Mouse (Mus musculus): ENCODE data around the gene Lrba. TPM values are rescaled to one million over a fixed set of nuclear protein-coding genes. Genes with fewer than 3 reads are reported as not detected.

Lrba gene
- polyA plus RNA-seq, 1 experiment from 2014 or later, result 8.8 TPM

- H3K36me3 ChIP-seq (ENCODE audit: control insufficient read depth, insufficient read depth), result no peaks in the 10 kb centered on the region; the same call in 1 of the 2 replicates
- H3K27me3 ChIP-seq (replicated peaks; ENCODE audit: control insufficient read depth, insufficient read depth, low read length), result no peaks in the 10 kb centered on the region
- no peak overlapping the region for H3K4me3 ChIP-seq (ENCODE audit: low read depth, low read length)
- ATAC-seq, result no peak
- H3K4me2 ChIP-seq (replicated peaks; ENCODE audit: low read depth), result peak overlapping the region; percentile 48
- peak overlapping the region; percentile 40; the same call in 1 of the 2 replicates for H3K9ac ChIP-seq (ENCODE audit: low read depth, low read length)
- 59% methylated on average over 7 of the region's 7 CpGs for WGBS
- TF ChIP-seq CTCF (IDR thresholded peaks at IDR 0.05; ENCODE audit: low read depth), result no peak
- H3K9me3 ChIP-seq (ENCODE audit: control insufficient read depth), result no peaks in the 10 kb centered on the region
- no peak overlapping the region for H3K27ac ChIP-seq (ENCODE audit: low read depth, low read length)
- H3K4me1 ChIP-seq (replicated peaks; ENCODE audit: control insufficient read depth, insufficient read depth, low read length), result no peaks in the 10 kb centered on the region
Measured at GRCm38 (mm10) chr3:86760474-86760873, 536.0 kb downstream of the Lrba start.

- WGBS, result 51% methylated on average over 9 of the region's 9 CpGs
- Histone ChIP-seq H3K4me2 (replicated peaks; ENCODE audit: low read depth) (no peak overlapping the region; the same call in 1 of the 2 replicates), H3K27ac (ENCODE audit: low read depth, low read length) (no peak overlapping the region), H3K36me3 (ENCODE audit: control insufficient read depth, insufficient read depth) (no peaks in the 10 kb centered on the region; the same call in 1 of the 2 replicates), H3K4me3 (ENCODE audit: low read depth, low read length) (no peak overlapping the region), H3K9me3 (ENCODE audit: control insufficient read depth) (no peaks in the 10 kb centered on the region), H3K9ac (ENCODE audit: low read depth, low read length) (no peak overlapping the region), H3K27me3 (replicated peaks; ENCODE audit: control insufficient read depth, insufficient read depth, low read length) (no peaks in the 10 kb centered on the region), H3K4me1 (replicated peaks; ENCODE audit: control insufficient read depth, insufficient read depth, low read length) (no peaks in the 10 kb centered on the region)
- peak; percentile 92 for TF ChIP-seq CTCF (IDR thresholded peaks at IDR 0.05; ENCODE audit: low read depth)
- no peak for ATAC-seq
Measured at GRCm38 (mm10) chr3:86761095-86762035, 536.9 kb downstream of the Lrba start.

GRCm38 (mm10) chr3:86762036-86762415 is 537.5 kb downstream of the Lrba start:
- no peak overlapping the region for H3K27ac ChIP-seq (ENCODE audit: low read depth, low read length)
- no peak overlapping the region for H3K4me2 ChIP-seq (replicated peaks; ENCODE audit: low read depth)
- no peaks in the 10 kb centered on the region for H3K9me3 ChIP-seq (ENCODE audit: control insufficient read depth)
- no peak overlapping the region for H3K4me3 ChIP-seq (ENCODE audit: low read depth, low read length)
- H3K9ac ChIP-seq (ENCODE audit: low read depth, low read length), result no peak overlapping the region
- no peaks in the 10 kb centered on the region for H3K27me3 ChIP-seq (replicated peaks; ENCODE audit: control insufficient read depth, insufficient read depth, low read length)
- TF ChIP-seq CTCF (IDR thresholded peaks at IDR 0.05; ENCODE audit: low read depth), result no peak
- no peaks in the 10 kb centered on the region for H3K4me1 ChIP-seq (replicated peaks; ENCODE audit: control insufficient read depth, insufficient read depth, low read length)
- WGBS, result 93% methylated on average over 6 of the region's 6 CpGs
- no peaks in the 10 kb centered on the region; the same call in 1 of the 2 replicates for H3K36me3 ChIP-seq (ENCODE audit: control insufficient read depth, insufficient read depth)
- no peak for ATAC-seq

- no peak overlapping the region for H3K27ac ChIP-seq (ENCODE audit: low read depth, low read length)
- no peak overlapping the region for H3K4me2 ChIP-seq (replicated peaks; ENCODE audit: low read depth)
- 83% methylated on average over 4 of the region's 4 CpGs for WGBS
- TF ChIP-seq CTCF (IDR thresholded peaks at IDR 0.05; ENCODE audit: low read depth), result no peak
- no peaks in the 10 kb centered on the region; the same call in 1 of the 2 replicates for H3K36me3 ChIP-seq (ENCODE audit: control insufficient read depth, insufficient read depth)
- ATAC-seq, result no peak
- H3K9ac ChIP-seq (ENCODE audit: low read depth, low read length), result no peak overlapping the region
- no peaks in the 10 kb centered on the region for H3K9me3 ChIP-seq (ENCODE audit: control insufficient read depth)
- H3K27me3 ChIP-seq (replicated peaks; ENCODE audit: control insufficient read depth, insufficient read depth, low read length), result no peaks in the 10 kb centered on the region
- no peaks in the 10 kb centered on the region for H3K4me1 ChIP-seq (replicated peaks; ENCODE audit: control insufficient read depth, insufficient read depth, low read length)
- no peak overlapping the region for H3K4me3 ChIP-seq (ENCODE audit: low read depth, low read length)
Measured at GRCm38 (mm10) chr3:86762456-86762855, 538.0 kb downstream of the Lrba start.

GRCm38 (mm10) chr3:86768553-86768952 is 544.1 kb downstream of the Lrba start:
- ATAC-seq, result no peak
- Histone ChIP-seq H3K9ac (ENCODE audit: low read depth, low read length) (no peak overlapping the region), H3K27me3 (replicated peaks; ENCODE audit: control insufficient read depth, insufficient read depth, low read length) (no peaks in the 10 kb centered on the region), H3K4me1 (replicated peaks; ENCODE audit: control insufficient read depth, insufficient read depth, low read length) (0 out of 2 replicates have a peak, but pooled peaks cover 3% of the 10 kb centered on the region), H3K4me3 (ENCODE audit: low read depth, low read length) (no peak overlapping the region), H3K27ac (ENCODE audit: low read depth, low read length) (no peak overlapping the region), H3K36me3 (ENCODE audit: control insufficient read depth, insufficient read depth) (no peaks in the 10 kb centered on the region; the same call in 1 of the 2 replicates), H3K9me3 (ENCODE audit: control insufficient read depth) (no peaks in the 10 kb centered on the region), H3K4me2 (replicated peaks; ENCODE audit: low read depth) (no peak overlapping the region)
- 51% methylated on average over 8 of the region's 8 CpGs for WGBS
- no peak for TF ChIP-seq CTCF (IDR thresholded peaks at IDR 0.05; ENCODE audit: low read depth)

GRCm38 (mm10) chr3:86768969-86769368 is 544.5 kb downstream of the Lrba start:
- no peaks in the 10 kb centered on the region for H3K27me3 ChIP-seq (replicated peaks; ENCODE audit: control insufficient read depth, insufficient read depth, low read length)
- no peak overlapping the region for H3K4me2 ChIP-seq (replicated peaks; ENCODE audit: low read depth)
- no peak overlapping the region for H3K27ac ChIP-seq (ENCODE audit: low read depth, low read length)
- WGBS, result 73% methylated on average over 6 of the region's 6 CpGs
- H3K9me3 ChIP-seq (ENCODE audit: control insufficient read depth), result no peaks in the 10 kb centered on the region
- no peak for TF ChIP-seq CTCF (IDR thresholded peaks at IDR 0.05; ENCODE audit: low read depth)
- no peak for ATAC-seq
- 0 out of 2 replicates have a peak, but pooled peaks cover 3% of the 10 kb centered on the region for H3K4me1 ChIP-seq (replicated peaks; ENCODE audit: control insufficient read depth, insufficient read depth, low read length)
- H3K9ac ChIP-seq (ENCODE audit: low read depth, low read length), result no peak overlapping the region
- H3K4me3 ChIP-seq (ENCODE audit: low read depth, low read length), result no peak overlapping the region
- no peaks in the 10 kb centered on the region; the same call in 1 of the 2 replicates for H3K36me3 ChIP-seq (ENCODE audit: control insufficient read depth, insufficient read depth)
